Mouse (Mus musculus): ENCODE measurements around the gene Acacb. TPM values are rescaled to one million over a fixed set of nuclear protein-coding genes. Genes with fewer than 3 reads are reported as not detected.

Acacb gene
- polyA plus RNA-seq, 1 experiment from 2014 or later = 3.2 TPM

DNA sequence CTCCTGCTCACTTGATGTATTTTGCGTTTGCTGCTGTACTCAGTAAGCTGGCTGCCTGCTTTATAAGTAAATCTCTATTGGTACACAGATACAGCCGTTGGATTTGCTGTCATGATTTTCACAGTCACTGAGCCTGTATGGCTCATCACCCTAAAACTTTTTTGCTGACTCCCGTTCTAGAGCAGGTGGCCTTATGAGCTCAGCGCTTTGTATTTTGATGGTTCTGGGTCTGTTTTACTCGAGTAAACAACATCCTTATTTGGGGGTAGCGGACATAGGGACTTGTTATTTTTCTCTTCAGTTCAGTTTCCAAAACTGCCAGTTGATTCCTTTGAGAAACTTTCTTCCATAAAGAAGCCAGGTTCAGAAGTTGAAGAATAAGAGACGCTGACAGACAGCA lies 79.7 kb downstream of the Acacb start:
- Histone ChIP-seq H3K4me2 (ENCODE audit: low read depth, low read length) (no peak overlapping the region), H3K4me1 (ENCODE audit: control insufficient read depth, insufficient read depth, low read length) (no peaks in the 10 kb centered on the region), H3K9ac (ENCODE audit: low read length) (no peak overlapping the region), H3K27me3 (ENCODE audit: control insufficient read depth, insufficient read depth, low read length) (no peaks in the 10 kb centered on the region), H3K9me3 (replicated peaks; ENCODE audit: control insufficient read depth, low read length) (peaks cover 9% of the 10 kb centered on the region), H3K36me3 (ENCODE audit: control insufficient read depth, insufficient read depth, low read length) (no peaks in the 10 kb centered on the region), H3K4me3 (replicated peaks; ENCODE audit: low read length) (no peak overlapping the region), H3K27ac (ENCODE audit: low read length) (no peak overlapping the region)
- no peak for ATAC-seq (ENCODE audit: insufficient read depth, low FRiP score)
- WGBS = 93% methylated on average over 7 of the region's 7 CpGs

DNA sequence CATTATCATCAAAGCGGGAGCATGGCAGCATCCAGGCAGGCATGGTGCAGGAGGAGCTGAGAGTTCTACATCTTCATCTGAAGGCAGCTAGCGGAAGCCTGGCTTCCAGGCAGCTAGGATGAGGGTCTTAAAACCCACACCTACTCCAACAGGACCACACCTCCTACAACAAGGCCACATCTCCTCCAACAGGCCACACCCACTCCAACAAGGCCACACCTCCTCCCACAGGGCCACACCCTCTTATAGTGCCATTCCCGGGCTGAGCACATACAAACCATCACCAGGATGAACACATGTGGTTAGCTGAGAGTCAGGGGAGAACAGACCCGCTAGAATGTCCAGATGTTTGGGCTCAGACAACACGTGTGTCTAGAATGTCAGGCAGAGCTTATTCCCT lies 82.6 kb downstream of the Acacb start:
- H3K36me3 ChIP-seq (ENCODE audit: control insufficient read depth, insufficient read depth, low read length) = no peaks in the 10 kb centered on the region
- no peaks in the 10 kb centered on the region for H3K27me3 ChIP-seq (ENCODE audit: control insufficient read depth, insufficient read depth, low read length)
- no peak for ATAC-seq (ENCODE audit: insufficient read depth, low FRiP score)
- H3K4me1 ChIP-seq (ENCODE audit: control insufficient read depth, insufficient read depth, low read length) = no peaks in the 10 kb centered on the region
- H3K4me2 ChIP-seq (ENCODE audit: low read depth, low read length) = no peak overlapping the region
- H3K27ac ChIP-seq (ENCODE audit: low read length) = no peak overlapping the region
- no peak overlapping the region for H3K4me3 ChIP-seq (replicated peaks; ENCODE audit: low read length)
- no peak overlapping the region for H3K9ac ChIP-seq (ENCODE audit: low read length)
- H3K9me3 ChIP-seq (replicated peaks; ENCODE audit: control insufficient read depth, low read length) = peaks cover 9% of the 10 kb centered on the region
- 66% methylated on average over 5 of the region's 5 CpGs for WGBS

DNA sequence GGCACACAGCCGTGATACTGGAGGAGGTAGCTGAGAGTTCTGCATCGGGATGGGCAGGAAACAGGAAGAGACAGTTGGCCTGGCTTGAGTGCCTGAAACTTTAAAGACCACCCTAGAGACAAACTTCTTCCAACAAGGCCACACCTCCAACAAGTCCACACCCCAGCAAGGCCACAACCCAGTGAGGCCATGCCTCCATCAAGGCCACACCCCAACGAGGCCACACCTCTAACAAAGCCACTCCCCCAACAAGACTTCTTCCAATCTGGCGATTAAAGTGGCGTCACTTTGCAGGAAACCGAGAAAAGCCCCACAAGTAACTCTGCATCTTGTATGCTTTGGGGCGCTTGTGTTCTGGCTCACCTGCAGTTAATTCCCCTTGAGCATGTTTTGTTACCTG lies 92.6 kb downstream of the Acacb start:
- Histone ChIP-seq H3K27me3 (ENCODE audit: control insufficient read depth, insufficient read depth, low read length) (no peaks in the 10 kb centered on the region), H3K4me3 (replicated peaks; ENCODE audit: low read length) (no peak overlapping the region), H3K27ac (ENCODE audit: low read length) (no peak overlapping the region), H3K9me3 (replicated peaks; ENCODE audit: control insufficient read depth, low read length) (no peaks in the 10 kb centered on the region), H3K36me3 (ENCODE audit: control insufficient read depth, insufficient read depth, low read length) (no peaks in the 10 kb centered on the region), H3K9ac (ENCODE audit: low read length) (no peak overlapping the region), H3K4me1 (ENCODE audit: control insufficient read depth, insufficient read depth, low read length) (no peaks in the 10 kb centered on the region), H3K4me2 (ENCODE audit: low read depth, low read length) (peak overlapping the region; percentile 11; the same call in 1 of the 2 replicates)
- no peak for ATAC-seq (ENCODE audit: insufficient read depth, low FRiP score)
- 19% methylated on average over 7 of the region's 7 CpGs for WGBS

DNA sequence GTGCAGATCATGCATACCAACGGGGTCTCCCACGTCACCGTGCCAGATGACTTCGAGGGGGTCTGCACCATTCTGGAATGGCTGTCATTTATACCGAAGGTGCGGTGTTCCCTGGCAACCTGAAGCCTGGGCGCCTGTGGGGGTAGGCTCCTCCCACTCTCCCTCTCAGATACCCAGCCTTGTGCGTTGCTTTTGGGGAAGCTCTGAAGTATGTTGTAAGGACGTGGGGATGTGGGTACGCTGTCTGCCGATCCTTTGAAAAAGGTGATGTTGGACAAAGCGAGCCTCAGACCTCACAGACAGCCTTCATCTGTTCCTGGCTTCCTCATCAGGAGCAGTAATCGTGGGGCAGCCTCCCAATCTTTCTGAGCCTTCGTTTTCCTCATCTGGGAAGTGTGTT lies 93.4 kb downstream of the Acacb start:
- Histone ChIP-seq H3K36me3 (ENCODE audit: control insufficient read depth, insufficient read depth, low read length) (no peaks in the 10 kb centered on the region), H3K4me3 (replicated peaks; ENCODE audit: low read length) (no peak overlapping the region), H3K9ac (ENCODE audit: low read length) (no peak overlapping the region), H3K27me3 (ENCODE audit: control insufficient read depth, insufficient read depth, low read length) (no peaks in the 10 kb centered on the region), H3K4me2 (ENCODE audit: low read depth, low read length) (no peak overlapping the region), H3K4me1 (ENCODE audit: control insufficient read depth, insufficient read depth, low read length) (no peaks in the 10 kb centered on the region), H3K9me3 (replicated peaks; ENCODE audit: control insufficient read depth, low read length) (no peaks in the 10 kb centered on the region), H3K27ac (ENCODE audit: low read length) (no peak overlapping the region)
- no peak for ATAC-seq (ENCODE audit: insufficient read depth, low FRiP score)
- WGBS = 49% methylated on average over 14 of the region's 14 CpGs

DNA sequence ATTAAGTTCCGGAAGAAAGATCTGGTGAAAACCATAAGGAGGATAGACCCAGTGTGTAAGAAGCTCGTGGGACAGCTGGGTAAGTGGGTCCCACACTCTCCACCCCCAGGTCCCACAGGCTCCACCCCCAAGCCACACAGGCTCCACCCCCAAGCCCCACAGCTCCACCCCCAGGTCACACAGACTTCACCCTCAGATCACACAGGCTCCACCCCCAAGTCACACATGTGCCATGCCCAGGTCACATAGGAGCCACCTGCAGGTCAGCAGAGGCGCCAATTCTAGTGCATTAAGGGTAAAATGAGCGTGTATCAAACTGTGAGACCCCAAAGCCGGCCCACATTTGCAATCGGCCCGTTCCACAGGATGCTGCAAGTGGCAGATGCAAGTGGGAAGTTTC lies 100.1 kb downstream of the Acacb start:
- WGBS = 72% methylated on average over 7 of the region's 7 CpGs
- Histone ChIP-seq H3K4me1 (ENCODE audit: control insufficient read depth, insufficient read depth, low read length) (0 out of 2 replicates have a peak, but pooled peaks cover 3% of the 10 kb centered on the region), H3K27ac (ENCODE audit: low read length) (no peak overlapping the region), H3K4me2 (ENCODE audit: low read depth, low read length) (no peak overlapping the region), H3K27me3 (ENCODE audit: control insufficient read depth, insufficient read depth, low read length) (no peaks in the 10 kb centered on the region), H3K36me3 (ENCODE audit: control insufficient read depth, insufficient read depth, low read length) (no peaks in the 10 kb centered on the region), H3K9me3 (replicated peaks; ENCODE audit: control insufficient read depth, low read length) (no peaks in the 10 kb centered on the region), H3K9ac (ENCODE audit: low read length) (no peak overlapping the region), H3K4me3 (replicated peaks; ENCODE audit: low read length) (no peak overlapping the region)
- ATAC-seq (ENCODE audit: insufficient read depth, low FRiP score) = no peak

GRCm38 (mm10) chr5:114248174-114248589 lies 101.8 kb downstream of the Acacb start:
- Histone ChIP-seq H3K27me3 (ENCODE audit: control insufficient read depth, insufficient read depth, low read length) (no peaks in the 10 kb centered on the region), H3K27ac (ENCODE audit: low read length) (no peak overlapping the region), H3K4me2 (ENCODE audit: low read depth, low read length) (peak overlapping the region; percentile 45), H3K4me1 (ENCODE audit: control insufficient read depth, insufficient read depth, low read length) (0 out of 2 replicates have a peak, but pooled peaks cover 3% of the 10 kb centered on the region), H3K4me3 (replicated peaks; ENCODE audit: low read length) (no peak overlapping the region), H3K9ac (ENCODE audit: low read length) (peak overlapping the region; percentile 54), H3K9me3 (replicated peaks; ENCODE audit: control insufficient read depth, low read length) (no peaks in the 10 kb centered on the region), H3K36me3 (ENCODE audit: control insufficient read depth, insufficient read depth, low read length) (no peaks in the 10 kb centered on the region)
- 17% methylated on average over 14 of the region's 14 CpGs for WGBS
- peak; percentile 52; the same call in 1 of the 2 replicates for ATAC-seq (ENCODE audit: insufficient read depth, low FRiP score)

GRCm38 (mm10) chr5:114259495-114259894 lies 113.2 kb downstream of the Acacb start:
- no peak overlapping the region for H3K9ac ChIP-seq (ENCODE audit: low read length)
- no peaks in the 10 kb centered on the region for H3K36me3 ChIP-seq (ENCODE audit: control insufficient read depth, insufficient read depth, low read length)
- H3K27me3 ChIP-seq (ENCODE audit: control insufficient read depth, insufficient read depth, low read length) = no peaks in the 10 kb centered on the region; the same call in 1 of the 2 replicates
- H3K4me3 ChIP-seq (replicated peaks; ENCODE audit: low read length) = no peak overlapping the region
- H3K4me2 ChIP-seq (ENCODE audit: low read depth, low read length) = no peak overlapping the region
- no peak for ATAC-seq (ENCODE audit: insufficient read depth, low FRiP score)
- 61% methylated on average over 10 of the region's 10 CpGs for WGBS
- H3K27ac ChIP-seq (ENCODE audit: low read length) = no peak overlapping the region
- no peaks in the 10 kb centered on the region for H3K9me3 ChIP-seq (replicated peaks; ENCODE audit: control insufficient read depth, low read length)
- no peaks in the 10 kb centered on the region for H3K4me1 ChIP-seq (ENCODE audit: control insufficient read depth, insufficient read depth, low read length)

DNA sequence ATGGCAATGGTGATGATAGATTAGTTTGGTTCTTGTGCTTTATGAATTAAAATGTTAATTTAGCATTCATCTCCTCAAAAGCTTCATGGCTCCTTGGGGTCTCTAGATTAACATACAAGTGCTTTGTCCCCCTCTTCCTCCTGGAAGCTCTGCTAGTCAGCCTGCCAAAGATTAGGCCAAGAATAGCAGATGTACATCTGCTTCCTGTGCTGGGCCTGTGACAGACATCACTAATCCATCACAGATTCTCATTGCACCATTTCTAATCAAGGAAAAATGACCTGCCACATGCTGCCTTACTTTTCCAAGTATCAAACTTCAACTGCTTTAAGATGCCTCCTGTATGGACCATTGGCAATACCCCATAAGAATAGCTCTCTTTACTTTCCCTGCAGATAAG lies 115.2 kb downstream of the Acacb start:
- no peaks in the 10 kb centered on the region for H3K9me3 ChIP-seq (replicated peaks; ENCODE audit: control insufficient read depth, low read length)
- H3K27ac ChIP-seq (ENCODE audit: low read length) = no peak overlapping the region
- no peak overlapping the region for H3K4me2 ChIP-seq (ENCODE audit: low read depth, low read length)
- no peak for ATAC-seq (ENCODE audit: insufficient read depth, low FRiP score)
- H3K36me3 ChIP-seq (ENCODE audit: control insufficient read depth, insufficient read depth, low read length) = no peaks in the 10 kb centered on the region
- no peak overlapping the region for H3K4me3 ChIP-seq (replicated peaks; ENCODE audit: low read length)
- no peaks in the 10 kb centered on the region; the same call in 1 of the 2 replicates for H3K27me3 ChIP-seq (ENCODE audit: control insufficient read depth, insufficient read depth, low read length)
- H3K9ac ChIP-seq (ENCODE audit: low read length) = no peak overlapping the region
- no peaks in the 10 kb centered on the region for H3K4me1 ChIP-seq (ENCODE audit: control insufficient read depth, insufficient read depth, low read length)

- no peak overlapping the region for H3K27ac ChIP-seq (ENCODE audit: low read length)
- no peak overlapping the region for H3K4me3 ChIP-seq (replicated peaks; ENCODE audit: low read length)
- no peak for ATAC-seq (ENCODE audit: insufficient read depth, low FRiP score)
- H3K36me3 ChIP-seq (ENCODE audit: control insufficient read depth, insufficient read depth, low read length) = no peaks in the 10 kb centered on the region
- 77% methylated on average over 8 of the region's 8 CpGs for WGBS
- H3K9ac ChIP-seq (ENCODE audit: low read length) = no peak overlapping the region
- H3K27me3 ChIP-seq (ENCODE audit: control insufficient read depth, insufficient read depth, low read length) = no peaks in the 10 kb centered on the region; the same call in 1 of the 2 replicates
- peaks cover 5% of the 10 kb centered on the region for H3K4me1 ChIP-seq (ENCODE audit: control insufficient read depth, insufficient read depth, low read length)
- no peak overlapping the region for H3K4me2 ChIP-seq (ENCODE audit: low read depth, low read length)
- H3K9me3 ChIP-seq (replicated peaks; ENCODE audit: control insufficient read depth, low read length) = no peaks in the 10 kb centered on the region
Observed at GRCm38 (mm10) chr5:114264030-114264459, 117.7 kb downstream of the Acacb start.

DNA sequence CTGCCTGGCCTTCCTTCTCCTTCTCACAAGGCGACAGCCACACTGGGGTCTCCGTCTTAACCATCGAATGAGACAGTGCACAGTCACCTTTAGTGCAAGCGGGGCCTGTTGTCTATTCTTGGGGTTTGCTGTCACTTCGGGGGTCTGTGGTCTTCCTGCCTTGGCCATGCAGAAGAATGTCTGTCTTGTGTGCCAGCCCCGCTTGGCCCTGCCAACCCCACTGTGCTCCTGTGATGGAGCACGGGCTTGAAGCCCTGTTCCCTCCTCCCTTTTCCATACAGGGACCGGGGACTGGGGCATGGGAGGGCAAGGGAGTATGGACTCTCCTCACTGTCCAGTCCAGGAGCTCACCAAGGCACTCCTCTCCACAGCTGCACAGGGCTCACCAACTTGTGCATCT lies 118.5 kb downstream of the Acacb start:
- no peak for ATAC-seq (ENCODE audit: insufficient read depth, low FRiP score)
- H3K27me3 ChIP-seq (ENCODE audit: control insufficient read depth, insufficient read depth, low read length) = no peaks in the 10 kb centered on the region; the same call in 1 of the 2 replicates
- no peak overlapping the region for H3K4me3 ChIP-seq (replicated peaks; ENCODE audit: low read length)
- WGBS = 84% methylated on average over 8 of the region's 8 CpGs
- H3K4me2 ChIP-seq (ENCODE audit: low read depth, low read length) = no peak overlapping the region
- peaks cover 5% of the 10 kb centered on the region for H3K4me1 ChIP-seq (ENCODE audit: control insufficient read depth, insufficient read depth, low read length)
- H3K9ac ChIP-seq (ENCODE audit: low read length) = no peak overlapping the region
- H3K9me3 ChIP-seq (replicated peaks; ENCODE audit: control insufficient read depth, low read length) = no peaks in the 10 kb centered on the region
- H3K36me3 ChIP-seq (ENCODE audit: control insufficient read depth, insufficient read depth, low read length) = no peaks in the 10 kb centered on the region
- H3K27ac ChIP-seq (ENCODE audit: low read length) = no peak overlapping the region
